Mouse (Mus musculus): ENCODE measurements around the gene Olfr551.
"Not testable (repeated sequence)": the region's sequence is repeated elsewhere in the genome, so short reads cannot be mapped to it uniquely, and the experiment has no call there.

The Olfr551 gene

DNA sequence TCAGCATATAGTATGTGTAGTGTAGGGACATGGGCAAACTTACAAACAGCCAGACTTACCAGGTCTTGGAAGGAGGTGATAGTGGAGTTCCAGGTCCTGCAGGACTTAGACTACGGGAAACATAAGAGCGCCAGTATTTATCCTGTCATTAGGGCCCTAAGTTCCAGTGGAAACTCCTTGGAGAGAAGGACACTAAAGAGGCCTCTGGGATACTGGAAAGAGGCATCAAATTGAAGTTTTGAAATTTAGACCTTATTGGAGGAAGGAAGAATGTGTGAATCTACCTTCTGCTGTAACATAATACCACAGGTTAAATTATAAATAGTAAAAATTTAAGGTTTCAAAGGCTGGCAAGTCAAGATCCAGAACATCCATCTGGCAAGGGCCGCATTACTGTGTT, at the start of gene Olfr551:
Olfr551 (minus strand) TSS at position 101 of the 400 bp plus-strand sequence.
- no peak for DNase-seq (ENCODE audit: extremely low spot score)

DNA sequence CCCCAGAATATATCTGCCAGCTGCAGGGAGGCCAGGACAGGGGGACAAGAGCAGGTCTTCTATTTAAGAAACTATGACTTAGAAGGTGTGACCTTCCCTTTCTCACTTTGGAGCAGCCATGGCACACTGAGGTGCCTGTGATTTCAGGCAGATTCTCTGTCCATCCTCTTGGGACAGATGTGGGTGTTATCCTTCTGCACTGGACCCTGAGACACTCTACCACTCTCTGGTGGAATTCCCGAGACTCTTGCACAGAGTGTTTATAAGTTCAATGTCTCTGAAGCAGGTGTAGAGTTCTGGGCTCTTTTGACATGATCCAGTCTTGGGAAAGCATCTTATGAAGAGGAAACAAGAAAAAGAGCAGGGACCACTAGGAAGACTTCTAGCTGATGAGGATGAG, 46.4 kb upstream of the Olfr551 start, which contains the start of gene Olfr554:
Olfr554 (plus strand) TSS at position 301 of the 400 bp plus-strand sequence.
- no peak for DNase-seq (ENCODE audit: extremely low spot score)

DNA sequence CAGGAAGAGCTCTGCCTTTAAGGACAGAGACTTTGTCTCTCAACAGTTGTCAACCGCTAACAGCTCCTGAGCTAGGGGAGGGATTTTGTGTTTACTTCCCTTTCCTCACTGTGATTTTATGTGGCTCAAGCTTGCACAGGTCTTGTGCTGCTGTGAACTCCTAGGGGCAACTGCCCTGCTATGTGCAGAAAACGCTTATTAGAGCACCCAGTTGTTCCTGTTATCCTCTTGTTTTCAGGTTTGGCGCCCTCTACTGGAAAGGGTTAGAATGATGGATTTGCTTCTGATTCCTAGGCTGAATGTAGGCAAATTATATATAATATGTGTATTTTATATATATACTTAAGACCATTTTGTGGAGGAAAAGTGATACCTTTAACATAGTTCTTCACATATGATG, 45.0 kb upstream of the Olfr551 start:
- DNase-seq (ENCODE audit: extremely low spot score) = peak; percentile 40

- not testable (repeated sequence) for DNase-seq (ENCODE audit: extremely low spot score)
Observed at GRCm38 (mm10) chr7:102620368-102620767, 28.7 kb upstream of the Olfr551 start.

DNA sequence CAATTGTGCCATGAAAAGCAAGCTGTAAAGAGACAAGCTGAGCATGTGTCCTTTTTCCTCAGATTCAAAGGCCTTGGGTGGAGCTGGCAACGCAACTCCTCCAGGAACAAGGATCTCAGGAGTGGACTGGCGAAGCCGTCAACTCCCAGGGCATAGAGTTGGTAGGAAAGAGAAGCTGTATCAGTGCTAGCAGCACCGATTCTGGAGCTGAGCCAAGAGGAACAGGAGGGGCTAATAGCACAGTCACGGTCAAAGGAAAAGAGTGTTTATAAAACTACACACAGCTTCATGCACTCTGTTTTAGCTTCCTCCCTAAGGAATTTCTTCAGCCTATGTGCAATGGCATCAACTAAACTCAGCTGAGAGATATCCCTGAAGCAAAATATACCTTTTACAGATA, 27.9 kb upstream of the Olfr551 start:
- no peak for DNase-seq (ENCODE audit: extremely low spot score)

DNA sequence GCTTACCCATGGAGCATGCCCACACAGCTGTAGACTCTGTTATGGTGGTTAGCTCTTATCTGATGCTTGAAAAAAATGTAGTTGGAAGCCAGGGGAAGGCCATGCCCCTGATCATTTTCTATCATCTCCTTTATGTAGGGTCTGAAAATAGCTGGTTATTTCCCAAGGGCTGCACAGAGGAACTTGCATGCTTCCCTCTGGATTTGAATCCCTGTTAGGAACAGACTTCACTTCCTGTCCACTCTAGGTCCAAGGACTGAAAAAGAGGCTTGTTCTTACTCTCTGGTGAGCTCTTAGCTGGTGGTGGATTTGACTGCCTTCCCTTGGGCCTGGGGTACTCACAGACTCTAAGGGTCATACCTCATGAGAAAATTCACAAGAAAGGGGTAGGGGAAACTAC, 26.4 kb upstream of the Olfr551 start, which contains the start of gene Olfr553:
Olfr553 (minus strand) TSS at position 101 of the 400 bp plus-strand sequence.
- DNase-seq (ENCODE audit: extremely low spot score) = no peak

DNA sequence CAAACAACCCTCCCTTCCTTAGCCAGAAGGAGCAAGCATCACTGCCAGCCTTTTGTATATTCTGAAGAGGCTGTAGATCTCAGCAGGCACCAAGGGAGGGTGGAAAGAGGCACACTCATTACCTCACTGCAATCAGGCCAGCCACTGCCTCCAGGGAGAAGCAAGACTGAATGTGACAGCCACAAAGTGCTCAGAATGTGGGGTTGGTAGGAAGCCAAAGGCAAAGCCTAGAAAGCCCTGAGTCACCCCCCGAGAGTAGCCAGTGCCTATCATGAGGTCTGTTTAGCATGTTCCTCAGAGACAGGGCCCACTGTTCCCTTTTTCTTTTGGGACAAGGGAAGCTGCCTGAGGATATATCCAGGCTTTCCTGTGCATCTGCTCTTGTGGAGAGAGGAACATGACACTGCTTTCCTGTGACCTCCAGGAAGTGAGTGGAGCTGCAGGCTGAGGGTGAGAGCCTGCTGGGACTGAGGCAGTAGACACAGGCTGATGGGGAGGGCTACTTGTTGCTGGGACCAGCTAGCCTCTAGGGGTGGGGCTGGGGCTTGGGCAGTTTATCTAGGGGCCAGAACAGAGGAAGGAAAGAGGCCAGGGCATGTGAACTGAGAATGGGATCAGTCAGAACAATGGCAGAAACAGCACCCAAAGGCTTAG, 5.8 kb upstream of the Olfr551 start, which contains the start of gene Olfr552:
Olfr552 (plus strand) TSS at position 393 of the 654 bp plus-strand sequence.
- no peak for DNase-seq (ENCODE audit: extremely low spot score)

- DNase-seq (ENCODE audit: extremely low spot score) = no peak
Observed at GRCm38 (mm10) chr7:102575998-102576397, 15.7 kb downstream of the Olfr551 start.

GRCm38 (mm10) chr7:102573174-102573830, 18.4 kb downstream of the Olfr551 start:
- DNase-seq (ENCODE audit: extremely low spot score) = no peak

GRCm38 (mm10) chr7:102571142-102571541, 20.5 kb downstream of the Olfr551 start, which contains the start of gene Olfr550:
Gene Olfr550, plus strand, starts transcription at chr7:102571442.
- DNase-seq (ENCODE audit: extremely low spot score) = no peak

- DNase-seq (ENCODE audit: extremely low spot score) = no peak
Observed at GRCm38 (mm10) chr7:102566219-102566618, 25.5 kb downstream of the Olfr551 start.

- peak; percentile 80 for DNase-seq (ENCODE audit: extremely low spot score)
Observed at GRCm38 (mm10) chr7:102564999-102565997, 26.4 kb downstream of the Olfr551 start, which contains the start of gene Trim21. Gene Trim21, minus strand, starts transcription at chr7:102565486.

DNA sequence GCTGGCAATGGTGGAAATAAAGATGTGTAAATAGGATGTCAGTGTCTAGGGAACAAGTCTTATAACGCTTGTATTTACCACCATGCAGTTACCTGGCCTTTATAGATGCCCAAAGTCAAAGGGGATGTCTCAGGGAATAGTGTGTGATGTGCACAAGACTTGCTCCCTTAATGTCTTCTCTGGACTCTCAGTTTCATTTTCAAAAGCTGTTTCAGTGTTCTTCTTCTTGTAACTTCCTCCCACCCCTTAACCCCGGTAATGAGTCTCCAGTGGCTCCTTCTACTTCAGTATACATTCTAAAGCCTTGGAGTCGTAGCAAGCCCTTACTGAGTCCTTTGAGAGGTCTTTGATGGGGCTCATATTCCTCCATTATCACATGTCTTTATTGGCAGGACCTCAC, 38.4 kb downstream of the Olfr551 start:
- DNase-seq (ENCODE audit: extremely low spot score) = no peak

DNA sequence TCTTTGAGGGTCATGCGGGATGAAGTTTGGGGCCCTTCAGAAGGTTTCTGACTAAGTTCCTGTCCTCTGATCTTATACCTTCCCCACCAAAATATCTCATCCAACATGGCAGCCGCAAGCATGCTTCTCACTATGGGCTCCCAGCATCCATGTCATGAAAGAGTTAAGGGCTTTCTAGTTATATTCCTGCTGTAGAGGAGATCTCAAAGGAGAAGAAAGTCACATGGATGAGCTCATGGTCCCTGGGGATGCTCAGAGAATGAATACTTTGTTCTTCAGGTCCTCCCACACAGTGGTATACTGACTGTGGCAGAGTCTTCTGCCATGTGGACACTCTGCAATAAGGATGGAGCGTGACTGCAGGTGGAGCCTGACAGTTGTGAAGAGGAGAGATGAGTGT, 42.1 kb downstream of the Olfr551 start, which contains the start of gene Olfr549:
Olfr549 (plus strand) TSS at position 301 of the 400 bp plus-strand sequence.
- no peak for DNase-seq (ENCODE audit: extremely low spot score)

GRCm38 (mm10) chr7:102541251-102541650, 50.4 kb downstream of the Olfr551 start:
- no peak for DNase-seq (ENCODE audit: extremely low spot score)

GRCm38 (mm10) chr7:102540596-102540995, 51.1 kb downstream of the Olfr551 start, which contains the start of gene Olfr548-ps1:
Gene Olfr548-ps1, plus strand, starts transcription at chr7:102540896.
- no peak for DNase-seq (ENCODE audit: extremely low spot score)

DNA sequence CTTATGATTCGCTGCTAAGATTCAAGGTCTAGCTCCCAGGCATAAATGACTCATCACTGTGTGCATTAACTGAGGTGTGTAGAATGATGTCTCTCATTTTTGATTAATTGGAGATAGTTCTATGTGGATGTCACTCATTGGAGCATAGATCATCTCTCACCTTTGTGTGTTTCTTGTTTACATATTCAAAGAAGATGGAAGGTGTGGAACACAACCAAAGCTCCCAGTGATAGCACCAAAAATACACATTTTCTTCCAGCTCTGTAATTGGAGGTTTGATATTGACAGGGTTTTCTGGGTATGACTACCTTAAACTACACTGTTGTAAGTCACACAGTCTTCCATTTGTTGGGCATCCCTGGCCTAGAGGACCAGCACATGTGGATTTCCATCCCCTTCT, 57.2 kb downstream of the Olfr551 start, which contains the start of gene Olfr547:
Olfr547 (plus strand) TSS at position 301 of the 400 bp plus-strand sequence.
- no peak for DNase-seq (ENCODE audit: extremely low spot score)
